Mouse (Mus musculus): ENCODE data around the gene Dysf.
"Not testable (repeated sequence)": the region's sequence is repeated elsewhere in the genome, so short reads cannot be mapped to it uniquely, and the experiment has no call there.

The Dysf gene

GRCm38 (mm10) chr6:84008363-84009171 is at the start of gene Dysf:
Dysf (plus strand) TSS chr6:84008590.
- in situ Hi-C loops (cut with MboI; ENCODE audit: low sequenced_read_pairs), result no loop called here

- in situ Hi-C loops (cut with MboI; ENCODE audit: low sequenced_read_pairs), result no loop called here
These were observed 20.7 kb upstream of the Dysf start for GRCm38 (mm10) chr6:83987642-83988041.

GRCm38 (mm10) chr6:84002716-84003115 is 5.7 kb upstream of the Dysf start:
- in situ Hi-C loops (cut with MboI; ENCODE audit: low sequenced_read_pairs), result no loop called here

- in situ Hi-C loops (cut with MboI; ENCODE audit: low sequenced_read_pairs), result no loop called here
These were observed 4.1 kb upstream of the Dysf start for GRCm38 (mm10) chr6:84004295-84004694.

GRCm38 (mm10) chr6:84009172-84009872 is 932 bp downstream of the Dysf start:
- in situ Hi-C loops (cut with MboI; ENCODE audit: low sequenced_read_pairs), result no loop called here

GRCm38 (mm10) chr6:84009915-84010302 is 1.5 kb downstream of the Dysf start:
- in situ Hi-C loops (cut with MboI; ENCODE audit: low sequenced_read_pairs), result no loop called here

- in situ Hi-C loops (cut with MboI; ENCODE audit: low sequenced_read_pairs), result no loop called here
These were observed 2.2 kb downstream of the Dysf start for GRCm38 (mm10) chr6:84010303-84011225.

- in situ Hi-C loops (cut with MboI; ENCODE audit: low sequenced_read_pairs), result not testable (repeated sequence)
These were observed 6.7 kb downstream of the Dysf start for GRCm38 (mm10) chr6:84014961-84015683.

- in situ Hi-C loops (cut with MboI; ENCODE audit: low sequenced_read_pairs), result no loop called here
These were observed 8.5 kb downstream of the Dysf start for GRCm38 (mm10) chr6:84016851-84017250.

GRCm38 (mm10) chr6:84017392-84017791 is 9.0 kb downstream of the Dysf start:
- in situ Hi-C loops (cut with MboI; ENCODE audit: low sequenced_read_pairs), result no loop called here

GRCm38 (mm10) chr6:84018906-84019550 is 10.6 kb downstream of the Dysf start:
- in situ Hi-C loops (cut with MboI; ENCODE audit: low sequenced_read_pairs), result no loop called here

- in situ Hi-C loops (cut with MboI; ENCODE audit: low sequenced_read_pairs), result no loop called here
These were observed 11.6 kb downstream of the Dysf start for GRCm38 (mm10) chr6:84020002-84020401.

- in situ Hi-C loops (cut with MboI; ENCODE audit: low sequenced_read_pairs), result no loop called here
These were observed 13.6 kb downstream of the Dysf start for GRCm38 (mm10) chr6:84021990-84022389.

GRCm38 (mm10) chr6:84025636-84026035 is 17.2 kb downstream of the Dysf start:
- in situ Hi-C loops (cut with MboI; ENCODE audit: low sequenced_read_pairs), result no loop called here

- in situ Hi-C loops (cut with MboI; ENCODE audit: low sequenced_read_pairs), result no loop called here
These were observed 20.4 kb downstream of the Dysf start for GRCm38 (mm10) chr6:84028791-84029190.

- in situ Hi-C loops (cut with MboI; ENCODE audit: low sequenced_read_pairs), result no loop called here
These were observed 21.4 kb downstream of the Dysf start for GRCm38 (mm10) chr6:84029775-84030174.

GRCm38 (mm10) chr6:84032516-84032915 is 24.1 kb downstream of the Dysf start:
- in situ Hi-C loops (cut with MboI; ENCODE audit: low sequenced_read_pairs), result not testable (repeated sequence)

GRCm38 (mm10) chr6:84043251-84043940 is 35.0 kb downstream of the Dysf start:
- in situ Hi-C loops (cut with MboI; ENCODE audit: low sequenced_read_pairs), result no loop called here

- in situ Hi-C loops (cut with MboI; ENCODE audit: low sequenced_read_pairs), result no loop called here
These were observed 36.3 kb downstream of the Dysf start for GRCm38 (mm10) chr6:84044679-84045078.
